Mouse (Mus musculus) midbrain, postnatal 0 days (tissue): ENCODE data around the gene Itpr2. TPM values are rescaled to one million over a fixed set of nuclear protein-coding genes. Genes with fewer than 3 reads are reported as not detected.

Experiments
- ATAC-seq: fragments of 200-750 bp; cut with Nextera tagmentation; 2 replicates; pipeline ENCODE4 v1.8.0; 2017; ENCODE audit warnings: moderate number of reproducible peaks, mild to moderate bottlenecking, moderate TSS enrichment, moderate library complexity; ENCODE audit not compliant: low FRiP score
- DNase-seq: peaks from one replicate; pipeline ENCODE4 v3.0.0-alpha.2; 2015; ENCODE audit warnings: low spot score
- H3K27ac ChIP-seq: fragments of 300-500 bp; sonication (generic); 2 replicates; pipeline ENCODE4 v1.5.1; 2014; ENCODE audit warnings: low read depth, mild to moderate bottlenecking, low read length, mixed read lengths
- H3K27me3 ChIP-seq: fragments of 300-500 bp; sonication (generic); 2 replicates; pipeline ENCODE4 v1.6.1; 2014; ENCODE audit warnings: low read length, control low read depth, mixed read lengths; ENCODE audit not compliant: insufficient read depth
- H3K36me3 ChIP-seq: fragments of 300-500 bp; sonication (generic); 2 replicates; pipeline ENCODE4 v1.6.1; 2014; ENCODE audit warnings: low read length, control low read depth, mixed read lengths; ENCODE audit not compliant: insufficient read depth
- H3K4me1 ChIP-seq: fragments of 300-500 bp; sonication (generic); 2 replicates; pipeline ENCODE4 v1.6.1; 2014; ENCODE audit warnings: mild to moderate bottlenecking, control low read depth, antibody characterized with exemption, low read length, mixed read lengths; ENCODE audit not compliant: insufficient read depth
- H3K4me2 ChIP-seq: fragments of 300-500 bp; sonication (generic); 2 replicates; pipeline ENCODE4 v1.6.1; 2014; ENCODE audit warnings: low read depth, mild to moderate bottlenecking, low read length, mixed read lengths; ENCODE audit not compliant: poor library complexity, severe bottlenecking
- H3K4me3 ChIP-seq: fragments of 300-500 bp; sonication (generic); 2 replicates; pipeline ENCODE4 v1.5.1; 2014; ENCODE audit warnings: low read depth, mild to moderate bottlenecking, low read length, moderate library complexity
- H3K9ac ChIP-seq: fragments of 300-500 bp; sonication (generic); replicated peaks from 2 replicates; pipeline ENCODE4 v1.6.1; 2014; ENCODE audit warnings: mild to moderate bottlenecking, low read length, moderate library complexity, mixed read lengths; ENCODE audit not compliant: poor library complexity, severe bottlenecking
- H3K9me3 ChIP-seq: fragments of 300-500 bp; sonication (generic); 2 replicates; pipeline ENCODE4 v1.6.1; 2016; ENCODE audit warnings: low read length, control low read depth
- CTCF ChIP-seq: IDR thresholded peaks from 2 replicates; pipeline ENCODE4 v1.5.1; 2016; ENCODE audit warnings: antibody characterized with exemption, mild to moderate bottlenecking
- WGBS: fragments of 180-500 bp; shearing (Covaris S2); extraction: QIAGEN DNeasy Blood & Tissue Kit; methylation state at CpG from one replicate; pipeline ENCODE4 v1.1.7; 2014; 5-methylcytosine and 5-hydroxymethylcytosine counted together
- polyA plus RNA-seq: library from polyadenylated mRNA; unstranded; fragments of >200 nt; fragmentation: Nextera tagmentation; extraction: Ambion mirVana; gene quantifications from 2 replicates; pipeline ENCODE4 v1.2.1, GENCODE M21; 2015
- total RNA-seq: library from RNA; depleted of rRNA; stranded (reverse); fragments of >200 nt; gene quantifications from 2 replicates; pipeline ENCODE4 v1.2.3, GENCODE M21; 2014

Itpr2 gene
- total and polyA plus RNA-seq, 2 experiments from 2014 or later: 9.1 to 15.9 TPM

DNA sequence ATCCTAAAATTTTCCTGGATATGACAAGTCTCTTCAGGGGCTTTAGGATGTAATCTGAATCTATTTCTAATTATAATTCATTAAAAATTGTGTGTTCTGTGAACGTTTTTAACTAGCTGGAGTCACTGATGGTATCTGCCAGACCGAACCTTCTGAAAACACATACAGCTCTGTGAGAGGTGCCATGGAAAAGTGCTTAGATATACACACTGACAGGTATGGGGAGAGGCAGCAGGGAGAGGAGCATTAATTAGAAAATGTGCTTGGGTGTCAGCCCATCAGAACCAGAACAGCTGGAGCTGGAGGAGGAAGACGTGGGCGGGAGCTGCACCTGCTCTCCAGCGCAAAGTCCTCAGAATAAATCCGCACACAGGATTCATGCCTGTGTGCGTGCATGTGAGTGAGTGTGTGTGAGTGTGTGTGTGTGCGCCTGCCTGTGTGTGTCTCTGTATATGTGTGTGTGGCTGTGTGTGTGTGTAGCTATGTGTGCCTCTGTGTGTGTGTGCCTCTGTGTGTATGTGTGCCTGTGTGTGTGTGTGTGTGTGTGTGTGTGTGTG lies 199.4 kb downstream of the Itpr2 start:
- Histone ChIP-seq H3K36me3 (no peaks in the 10 kb centered on the region), H3K9ac (no peak overlapping the region), H3K27me3 (no peaks in the 10 kb centered on the region), H3K27ac (no peak overlapping the region), H3K9me3 (no peaks in the 10 kb centered on the region), H3K4me3 (no peak overlapping the region), H3K4me2 (no peak overlapping the region), H3K4me1 (no peaks in the 10 kb centered on the region)
- peak; percentile 37 for DNase-seq
- TF ChIP-seq CTCF: no peak
- WGBS: 70% methylated on average over 8 of the region's 8 CpGs
- ATAC-seq: peak; percentile 41; the same call in 1 of the 2 replicates

DNA sequence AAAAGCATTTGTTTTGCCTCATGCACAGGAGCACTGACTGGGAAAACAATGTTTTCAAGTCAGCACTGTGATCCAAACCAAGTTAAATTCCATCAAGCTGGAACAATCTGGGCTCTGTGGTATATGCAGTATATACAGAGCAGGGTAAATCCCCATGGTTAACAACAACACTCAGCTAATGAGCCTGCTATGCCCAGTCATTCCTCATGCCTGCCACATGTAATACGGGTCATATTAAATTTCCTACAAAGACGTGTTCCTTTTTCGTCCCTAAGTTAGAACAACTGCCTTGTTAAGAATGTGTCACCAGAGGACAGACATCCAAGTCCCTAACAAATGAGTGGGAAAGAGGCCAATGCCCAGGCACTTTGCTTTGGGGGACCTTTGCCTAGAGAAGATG lies 199.9 kb downstream of the Itpr2 start:
- no peak for TF ChIP-seq CTCF
- no peak for ATAC-seq
- Histone ChIP-seq H3K4me1 (no peaks in the 10 kb centered on the region), H3K9me3 (no peaks in the 10 kb centered on the region), H3K9ac (no peak overlapping the region), H3K4me3 (no peak overlapping the region), H3K27ac (no peak overlapping the region), H3K36me3 (no peaks in the 10 kb centered on the region), H3K27me3 (no peaks in the 10 kb centered on the region), H3K4me2 (no peak overlapping the region)
- no peak for DNase-seq
- 52% methylated on average over 3 of the region's 3 CpGs for WGBS

DNA sequence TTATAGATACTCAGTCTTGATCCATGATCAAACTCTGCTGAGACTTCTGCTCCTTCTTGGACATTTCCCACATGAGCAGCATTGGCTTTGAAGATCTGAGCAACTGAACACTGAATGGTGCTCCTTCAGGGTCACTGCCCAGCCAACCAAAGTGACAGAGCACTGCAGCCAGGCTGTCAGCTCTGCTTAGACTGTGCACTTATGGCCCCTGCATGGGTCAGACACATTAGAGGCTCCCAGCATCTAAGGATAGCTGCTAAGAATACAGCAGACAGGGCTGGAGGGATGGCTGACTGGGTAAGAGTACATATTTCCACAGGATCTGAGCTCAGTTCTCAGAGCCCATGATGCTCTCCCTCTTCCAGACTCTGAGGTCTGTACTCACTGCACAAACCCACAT lies 201.1 kb downstream of the Itpr2 start:
- no peaks in the 10 kb centered on the region for H3K9me3 ChIP-seq
- H3K4me2 ChIP-seq: no peak overlapping the region
- DNase-seq (no peak), ATAC-seq (no peak; the same call in 1 of the 2 replicates)
- H3K4me3 ChIP-seq: no peak overlapping the region
- H3K27me3 ChIP-seq: no peaks in the 10 kb centered on the region
- H3K27ac ChIP-seq: no peak overlapping the region
- no peaks in the 10 kb centered on the region for H3K36me3 ChIP-seq
- no peak overlapping the region for H3K9ac ChIP-seq
- no peaks in the 10 kb centered on the region for H3K4me1 ChIP-seq
- TF ChIP-seq CTCF: no peak

DNA sequence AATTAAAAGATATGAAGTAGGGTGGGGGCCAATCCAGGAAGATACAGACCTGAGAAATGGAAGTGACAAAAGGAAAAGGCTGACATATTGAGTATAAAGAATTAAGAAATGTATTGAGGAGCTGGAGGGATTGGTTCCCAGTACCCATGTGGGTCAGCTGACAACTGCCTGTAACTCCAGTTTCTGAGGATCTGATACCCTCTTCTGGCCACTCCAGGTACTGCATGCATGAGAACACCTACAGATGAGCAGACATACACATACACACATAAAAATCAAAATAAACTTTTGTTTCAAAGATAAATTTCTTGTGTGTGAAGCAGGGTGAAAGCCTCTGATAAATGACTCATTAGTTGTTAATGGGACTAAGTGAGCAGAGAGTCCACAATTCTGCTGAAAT lies 203.3 kb downstream of the Itpr2 start:
- no peaks in the 10 kb centered on the region for H3K4me1 ChIP-seq
- H3K9me3 ChIP-seq: no peaks in the 10 kb centered on the region
- peak; percentile 57 for TF ChIP-seq CTCF
- ATAC-seq (no peak), DNase-seq (no peak)
- H3K4me3 ChIP-seq: no peak overlapping the region
- no peak overlapping the region for H3K27ac ChIP-seq
- H3K36me3 ChIP-seq: no peaks in the 10 kb centered on the region
- H3K27me3 ChIP-seq: no peaks in the 10 kb centered on the region
- no peak overlapping the region for H3K9ac ChIP-seq
- no peak overlapping the region for H3K4me2 ChIP-seq

DNA sequence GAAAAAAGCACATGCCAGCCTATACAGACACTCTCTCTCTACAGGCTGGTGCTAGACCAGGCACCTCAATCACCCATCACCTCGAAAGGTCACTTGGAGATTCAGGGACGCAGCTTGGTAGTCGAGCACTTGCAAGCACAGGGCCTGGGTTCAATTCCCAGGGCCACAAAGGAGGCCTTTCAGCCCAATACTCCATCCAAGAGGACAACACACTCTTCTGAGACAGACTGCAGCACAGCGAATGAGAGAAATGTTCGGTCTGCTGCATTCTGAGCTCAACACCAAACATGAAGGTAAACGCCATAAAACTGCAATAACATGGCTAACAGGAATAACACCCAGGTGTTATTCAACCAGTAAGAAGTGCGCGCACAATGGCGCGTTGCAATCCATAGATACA lies 211.0 kb downstream of the Itpr2 start:
- no peaks in the 10 kb centered on the region for H3K9me3 ChIP-seq
- H3K36me3 ChIP-seq: no peaks in the 10 kb centered on the region
- H3K4me3 ChIP-seq: no peak overlapping the region
- no peak for TF ChIP-seq CTCF
- H3K4me1 ChIP-seq: no peaks in the 10 kb centered on the region
- DNase-seq (no peak), ATAC-seq (no peak)
- H3K4me2 ChIP-seq: no peak overlapping the region
- H3K9ac ChIP-seq: no peak overlapping the region
- no peak overlapping the region for H3K27ac ChIP-seq
- 95% methylated on average over 10 of the region's 10 CpGs for WGBS
- H3K27me3 ChIP-seq: no peaks in the 10 kb centered on the region

DNA sequence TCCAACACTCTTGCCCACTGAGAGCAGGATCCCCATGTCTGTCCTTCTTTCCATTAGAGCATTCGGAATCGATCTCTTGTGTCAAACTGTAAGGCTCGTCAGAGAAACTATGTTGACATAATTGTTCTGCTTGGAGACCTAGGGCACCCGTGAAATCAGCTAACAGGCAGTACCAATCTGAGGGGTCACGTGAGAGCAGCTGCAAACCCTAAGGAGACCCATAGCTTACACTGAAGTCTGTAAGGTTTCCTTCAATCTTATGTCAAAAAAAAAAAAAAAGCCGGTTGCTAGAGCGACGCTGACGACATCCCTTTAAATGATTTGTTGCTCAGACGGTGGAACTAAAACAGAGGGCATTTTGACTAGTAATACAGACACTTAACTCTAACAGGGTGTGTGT lies 212.2 kb downstream of the Itpr2 start:
- Histone ChIP-seq H3K36me3 (no peaks in the 10 kb centered on the region), H3K9ac (no peak overlapping the region), H3K4me2 (no peak overlapping the region), H3K4me1 (no peaks in the 10 kb centered on the region), H3K27me3 (no peaks in the 10 kb centered on the region), H3K27ac (no peak overlapping the region), H3K4me3 (no peak overlapping the region), H3K9me3 (no peaks in the 10 kb centered on the region)
- no peak for ATAC-seq
- DNase-seq: no peak
- TF ChIP-seq CTCF: no peak
- 50% methylated on average over 10 of the region's 10 CpGs for WGBS
